Mouse (Mus musculus): Measurements from ENCODE around the gene Cdc37l1.
A peak's percentile ranks its signal among the peaks of the same experiment; 100 is the strongest.

The Cdc37l1 gene

GRCm38 (mm10) chr19:28990194-28990589 is at the start of gene Cdc37l1:
Gene Cdc37l1 (plus strand): TSS chr19:28990352.
- peak; percentile 97 to 98 for DNase-seq (ENCODE audit: low read depth in 1 of 2, low spot score in 2 of 2)

GRCm38 (mm10) chr19:28941271-28941670 is 48.9 kb upstream of the Cdc37l1 start:
- no peak for DNase-seq (ENCODE audit: low read depth in 1 of 2, low spot score in 2 of 2)

GRCm38 (mm10) chr19:28946782-28947181 is 43.4 kb upstream of the Cdc37l1 start:
- no peak for DNase-seq (ENCODE audit: low read depth in 1 of 2, low spot score in 2 of 2)

- no peak for DNase-seq (ENCODE audit: low read depth in 1 of 2, low spot score in 2 of 2)
Measured at GRCm38 (mm10) chr19:28947311-28947710, 42.8 kb upstream of the Cdc37l1 start.

- DNase-seq (ENCODE audit: low read depth in 1 of 2, low spot score in 2 of 2): no peak
Measured at GRCm38 (mm10) chr19:28951251-28951650, 38.9 kb upstream of the Cdc37l1 start.

GRCm38 (mm10) chr19:28963113-28963512 is 27.0 kb upstream of the Cdc37l1 start:
- DNase-seq (ENCODE audit: low read depth in 1 of 2, low spot score in 2 of 2): no peak

- no peak for DNase-seq (ENCODE audit: low read depth in 1 of 2, low spot score in 2 of 2)
Measured at GRCm38 (mm10) chr19:28963513-28963841, 26.7 kb upstream of the Cdc37l1 start.

- DNase-seq (ENCODE audit: low read depth in 1 of 2, low spot score in 2 of 2): peak; percentile 28 to 45
Measured at GRCm38 (mm10) chr19:28963842-28964551, 26.2 kb upstream of the Cdc37l1 start, which contains the start of gene Plpp6. Gene Plpp6 (plus strand): TSS chr19:28963953.

GRCm38 (mm10) chr19:28964552-28964903 is 25.6 kb upstream of the Cdc37l1 start:
- no peak for DNase-seq (ENCODE audit: low read depth in 1 of 2, low spot score in 2 of 2)

GRCm38 (mm10) chr19:28967652-28968051 is 22.5 kb upstream of the Cdc37l1 start, which contains the start of gene 4430402I18Rik:
Gene 4430402I18Rik (minus strand): TSS chr19:28967800.
- no peak for DNase-seq (ENCODE audit: low read depth in 1 of 2, low spot score in 2 of 2)

GRCm38 (mm10) chr19:28968178-28968577 is 22.0 kb upstream of the Cdc37l1 start:
- DNase-seq (ENCODE audit: low read depth in 1 of 2, low spot score in 2 of 2): no peak

- no peak for DNase-seq (ENCODE audit: low read depth in 1 of 2, low spot score in 2 of 2)
Measured at GRCm38 (mm10) chr19:28969231-28969630, 20.9 kb upstream of the Cdc37l1 start.

- DNase-seq (ENCODE audit: low read depth in 1 of 2, low spot score in 2 of 2): no peak
Measured at GRCm38 (mm10) chr19:28970251-28970650, 19.9 kb upstream of the Cdc37l1 start.

GRCm38 (mm10) chr19:28974862-28975611 is 15.1 kb upstream of the Cdc37l1 start:
- DNase-seq (ENCODE audit: low read depth in 1 of 2, low spot score in 2 of 2): peak in 1 of 2 experiments; percentile 32

- no peak for DNase-seq (ENCODE audit: low read depth in 1 of 2, low spot score in 2 of 2)
Measured at GRCm38 (mm10) chr19:28982617-28983016, 7.5 kb upstream of the Cdc37l1 start.

- no peak for DNase-seq (ENCODE audit: low read depth in 1 of 2, low spot score in 2 of 2)
Measured at GRCm38 (mm10) chr19:28989515-28989914, 637 bp upstream of the Cdc37l1 start.

- DNase-seq (ENCODE audit: low read depth in 1 of 2, low spot score in 2 of 2): no peak
Measured at GRCm38 (mm10) chr19:28990590-28991221, 554 bp downstream of the Cdc37l1 start.

- no peak for DNase-seq (ENCODE audit: low read depth in 1 of 2, low spot score in 2 of 2)
Measured at GRCm38 (mm10) chr19:28991391-28991790, 1.2 kb downstream of the Cdc37l1 start.

GRCm38 (mm10) chr19:28994870-28995269 is 4.7 kb downstream of the Cdc37l1 start:
- DNase-seq (ENCODE audit: low read depth in 1 of 2, low spot score in 2 of 2): no peak

GRCm38 (mm10) chr19:28995366-28995765 is 5.2 kb downstream of the Cdc37l1 start:
- DNase-seq (ENCODE audit: low read depth in 1 of 2, low spot score in 2 of 2): no peak

GRCm38 (mm10) chr19:28997976-28998630 is 8.0 kb downstream of the Cdc37l1 start:
- DNase-seq (ENCODE audit: low read depth in 1 of 2, low spot score in 2 of 2): no peak
